Mouse (Mus musculus): ENCODE results near the gene Stat2. TPM values are rescaled to one million over a fixed set of nuclear protein-coding genes. Genes with fewer than 3 reads are reported as not detected.
A peak's percentile ranks its signal among the peaks of the same experiment; 100 is the strongest.

The Stat2 gene
- 18.9 and 36.4 TPM in 2 replicates for polyA plus RNA-seq (2012; rRNA removed)

GRCm38 (mm10) chr10:128270287-128270841 lies at the start of gene Stat2:
Gene Stat2, plus strand, starts transcription at chr10:128270559.
- WGBS = under 1% methylated on average over 43 of the region's 43 CpGs

GRCm38 (mm10) chr10:128221533-128222286 lies 48.6 kb upstream of the Stat2 start:
- 63% methylated on average over 16 of the region's 16 CpGs for WGBS
- no peak for DNase-seq (ENCODE audit: low read depth, low spot score)

More at GRCm38 (mm10) chr10:128270287-128270841, at the start of gene Stat2:
- peak; percentile 96 for DNase-seq (ENCODE audit: low read depth, low spot score)

- no peak for DNase-seq (ENCODE audit: low read depth, low spot score)
- whole genome bisulfite sequencing = 62% methylated on average over 5 of the region's 5 CpGs
These were observed 45.3 kb upstream of the Stat2 start for GRCm38 (mm10) chr10:128225064-128225463.

- DNase-seq (ENCODE audit: low read depth, low spot score) = no peak
- WGBS = 57% methylated on average over 4 of the region's 4 CpGs
These were observed 44.8 kb upstream of the Stat2 start, which contains the start of gene Mip for GRCm38 (mm10) chr10:128225538-128225937. Gene Mip, plus strand, starts transcription at chr10:128225838.

GRCm38 (mm10) chr10:128227592-128227991 lies 42.8 kb upstream of the Stat2 start:
- no peak for DNase-seq (ENCODE audit: low read depth, low spot score)
- 68% methylated on average over 9 of the region's 9 CpGs for WGBS

- no peak for DNase-seq (ENCODE audit: low read depth, low spot score)
- 86% methylated on average over 8 of the region's 8 CpGs for WGBS
These were observed 42.4 kb upstream of the Stat2 start for GRCm38 (mm10) chr10:128228009-128228408.

GRCm38 (mm10) chr10:128230582-128230981 lies 39.8 kb upstream of the Stat2 start:
- 77% methylated on average over 12 of the region's 12 CpGs for WGBS
- DNase-seq (ENCODE audit: low read depth, low spot score) = no peak

GRCm38 (mm10) chr10:128231146-128231545 lies 39.2 kb upstream of the Stat2 start:
- 6% methylated on average over 5 of the region's 5 CpGs for WGBS

GRCm38 (mm10) chr10:128231697-128232419 lies 38.5 kb upstream of the Stat2 start, which contains the start of gene Timeless:
Gene Timeless, plus strand, starts transcription at chr10:128232065.
- WGBS = under 1% methylated on average over 57 of the region's 58 CpGs
- DNase-seq (ENCODE audit: low read depth, low spot score) = peak; percentile 59

More at GRCm38 (mm10) chr10:128231146-128231545, 39.2 kb upstream of the Stat2 start:
- no peak for DNase-seq (ENCODE audit: low read depth, low spot score)

GRCm38 (mm10) chr10:128232420-128232985 lies 37.9 kb upstream of the Stat2 start:
- peak; percentile 46 for DNase-seq (ENCODE audit: low read depth, low spot score)
- 1% methylated on average over 14 of the region's 14 CpGs for WGBS

GRCm38 (mm10) chr10:128236321-128236720 lies 34.0 kb upstream of the Stat2 start:
- 68% methylated on average over 4 of the region's 4 CpGs for WGBS

GRCm38 (mm10) chr10:128237807-128238480 lies 32.4 kb upstream of the Stat2 start:
- WGBS = 76% methylated on average over 15 of the region's 15 CpGs

More at GRCm38 (mm10) chr10:128236321-128236720, 34.0 kb upstream of the Stat2 start:
- DNase-seq (ENCODE audit: low read depth, low spot score) = no peak

GRCm38 (mm10) chr10:128239140-128239539 lies 31.2 kb upstream of the Stat2 start:
- no peak for DNase-seq (ENCODE audit: low read depth, low spot score)
- WGBS = 95% methylated on average over 4 of the region's 4 CpGs

More at GRCm38 (mm10) chr10:128237807-128238480, 32.4 kb upstream of the Stat2 start:
- DNase-seq (ENCODE audit: low read depth, low spot score) = no peak

- 90% methylated on average over 18 of the region's 18 CpGs for WGBS
- no peak for DNase-seq (ENCODE audit: low read depth, low spot score)
These were observed 30.2 kb upstream of the Stat2 start for GRCm38 (mm10) chr10:128240131-128240530.

GRCm38 (mm10) chr10:128243252-128243651 lies 27.1 kb upstream of the Stat2 start:
- 76% methylated on average over 8 of the region's 8 CpGs for WGBS
- no peak for DNase-seq (ENCODE audit: low read depth, low spot score)

GRCm38 (mm10) chr10:128244121-128244520 lies 26.2 kb upstream of the Stat2 start:
- 92% methylated on average over 15 of the region's 15 CpGs for WGBS
- no peak for DNase-seq (ENCODE audit: low read depth, low spot score)

GRCm38 (mm10) chr10:128247020-128247732 lies 23.2 kb upstream of the Stat2 start:
- WGBS = 79% methylated on average over 17 of the region's 17 CpGs
- DNase-seq (ENCODE audit: low read depth, low spot score) = no peak

GRCm38 (mm10) chr10:128250565-128250964 lies 19.8 kb upstream of the Stat2 start:
- DNase-seq (ENCODE audit: low read depth, low spot score) = no peak
- 92% methylated on average over 13 of the region's 13 CpGs for WGBS

All from large intestine, adult 2 months (tissue).